Mouse (Mus musculus) liver, embryonic 15.5 days (tissue): ENCODE measurements around the gene Itga3. TPM values are rescaled to one million over a fixed set of nuclear protein-coding genes. Genes with fewer than 3 reads are reported as not detected.

ENCODE experiments used
- ATAC-seq: fragments of 200-750 bp; cut with Nextera tagmentation; 2 replicates; pipeline ENCODE4 v1.8.0; 2017; ENCODE audit warnings: moderate number of reproducible peaks, mild to moderate bottlenecking, moderate library complexity; ENCODE audit not compliant: insufficient read depth
- H3K27ac ChIP-seq: fragments of 300-500 bp; sonication (generic); replicated peaks from 2 replicates; pipeline ENCODE4 v1.5.1; 2015; ENCODE audit warnings: mild to moderate bottlenecking, inconsistent platforms
- H3K27me3 ChIP-seq: fragments of 300-500 bp; sonication (generic); 2 replicates; pipeline ENCODE4 v1.6.1; 2015; ENCODE audit warnings: mild to moderate bottlenecking, inconsistent platforms
- H3K36me3 ChIP-seq: fragments of 300-500 bp; sonication (generic); replicated peaks from 2 replicates; pipeline ENCODE4 v1.6.1; 2015; ENCODE audit warnings: moderate library complexity, mild to moderate bottlenecking, inconsistent platforms
- H3K4me1 ChIP-seq: fragments of 300-500 bp; sonication (generic); replicated peaks from 2 replicates; pipeline ENCODE4 v1.6.1; 2015; ENCODE audit warnings: inconsistent platforms
- H3K4me2 ChIP-seq: fragments of 300-500 bp; sonication (generic); 2 replicates; pipeline ENCODE4 v1.6.1; 2015; ENCODE audit warnings: moderate library complexity, mild to moderate bottlenecking, inconsistent platforms
- H3K4me3 ChIP-seq: fragments of 300-500 bp; sonication (generic); replicated peaks from 2 replicates; pipeline ENCODE4 v1.5.1; 2015; ENCODE audit warnings: mild to moderate bottlenecking, inconsistent platforms
- H3K9ac ChIP-seq: fragments of 300-500 bp; sonication (generic); 2 replicates; pipeline ENCODE4 v1.6.1; 2015; ENCODE audit warnings: moderate library complexity, mild to moderate bottlenecking, inconsistent platforms
- H3K9me3 ChIP-seq: fragments of 300-500 bp; sonication (generic); replicated peaks from 2 replicates; pipeline ENCODE4 v1.6.1; 2016; ENCODE audit warnings: inconsistent platforms
- WGBS: fragments of 180-500 bp; shearing (Covaris S2); methylation state at CpG from one replicate; pipeline ENCODE4 v1.1.7; 2015; ENCODE audit warnings: mixed read lengths; ENCODE audit not compliant: insufficient replicate concordance; 5-methylcytosine and 5-hydroxymethylcytosine counted together
- polyA plus RNA-seq: library from polyadenylated mRNA; unstranded; fragments of >200 nt; fragmentation: Nextera tagmentation; extraction: Ambion mirVana; gene quantifications from 2 replicates; pipeline ENCODE4 v1.2.1, GENCODE M21; 2015

Gene Itga3
- polyA plus RNA-seq = 2.0 and 2.6 TPM in 2 replicates

DNA sequence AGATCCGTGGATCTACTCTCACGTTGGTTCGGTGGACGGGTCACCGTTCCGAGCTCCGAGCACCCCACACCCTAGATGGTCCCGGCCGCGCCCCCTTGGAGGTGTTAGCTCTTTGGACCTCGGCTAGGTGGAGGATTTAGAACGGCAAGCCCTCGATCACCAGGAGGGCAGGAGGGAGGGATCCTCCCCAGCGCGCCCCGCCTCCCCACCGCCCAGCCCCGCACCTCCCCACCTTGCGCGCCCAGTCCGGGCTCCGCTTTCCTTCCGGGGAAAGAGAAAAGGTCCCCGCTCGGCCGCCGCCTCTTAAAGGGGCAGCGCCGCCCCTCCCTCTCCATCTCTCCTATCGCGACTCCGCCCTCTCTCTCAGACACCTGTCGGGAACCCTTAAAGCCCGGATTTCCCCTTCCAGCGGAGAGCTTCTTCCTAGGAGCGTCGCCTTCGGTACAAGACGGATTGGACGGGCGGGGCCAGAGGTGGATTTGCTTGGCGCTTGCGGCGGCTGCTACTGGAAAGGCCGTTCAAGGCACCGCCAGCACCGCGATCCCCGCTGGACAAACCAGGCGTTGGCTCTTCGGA lies at the start of gene Itga3:
TSS of gene Itga3 (minus strand) at position 266 of the 576 bp plus-strand sequence.
- Histone ChIP-seq H3K9me3 (no peaks in the 10 kb centered on the region), H3K9ac (no peak within 1 kb of the TSS), H3K27ac (peak within 1 kb of the TSS; percentile 41; the same call in 1 of the 2 replicates), H3K27me3 (peaks cover 91% of the 10 kb centered on the region), H3K4me1 (peaks cover 38% of the 10 kb centered on the region), H3K4me2 (peak within 1 kb of the TSS; percentile 65), H3K36me3 (no peaks in the 10 kb centered on the region), H3K4me3 (peak within 1 kb of the TSS; percentile 56)
- 1% methylated on average over 50 of the region's 51 CpGs for WGBS
- ATAC-seq = peak; percentile 71

DNA sequence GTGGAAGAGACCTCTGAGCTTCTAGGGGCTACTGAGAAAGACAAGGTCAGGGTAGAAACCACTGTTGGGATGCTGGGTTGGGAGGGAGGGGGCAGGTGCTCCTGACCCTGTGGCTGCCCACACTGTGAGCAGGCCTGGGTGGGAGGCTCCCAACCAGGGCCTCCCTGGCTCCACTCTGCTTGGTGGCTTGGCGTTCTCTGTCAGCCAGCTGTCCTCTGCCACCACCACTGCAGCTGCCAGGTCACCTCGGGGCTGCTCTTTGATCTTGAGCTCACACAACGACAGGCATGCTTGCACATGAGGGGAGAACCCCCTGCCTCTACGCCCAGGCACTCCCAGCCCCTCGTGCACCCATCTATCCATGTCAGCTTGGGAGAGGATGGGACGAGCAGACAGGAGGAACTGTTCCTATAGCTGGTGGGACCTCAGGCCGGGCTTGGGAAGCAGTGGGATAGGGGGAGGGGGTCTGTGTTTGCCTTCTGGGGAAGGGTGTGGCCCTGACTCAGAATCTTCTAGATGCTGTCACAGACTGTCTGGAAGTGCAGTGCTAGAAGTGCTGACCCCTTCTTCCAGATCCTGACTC lies 48.9 kb upstream of the Itga3 start:
- Histone ChIP-seq H3K9ac (no peak overlapping the region), H3K27me3 (peaks cover 96% of the 10 kb centered on the region), H3K4me3 (no peak overlapping the region), H3K4me2 (no peak overlapping the region), H3K27ac (no peak overlapping the region), H3K4me1 (0 out of 2 replicates have a peak, but pooled peaks cover 5% of the 10 kb centered on the region), H3K36me3 (no peaks in the 10 kb centered on the region), H3K9me3 (no peaks in the 10 kb centered on the region)
- 25% methylated on average over 7 of the region's 7 CpGs for WGBS
- ATAC-seq = no peak

DNA sequence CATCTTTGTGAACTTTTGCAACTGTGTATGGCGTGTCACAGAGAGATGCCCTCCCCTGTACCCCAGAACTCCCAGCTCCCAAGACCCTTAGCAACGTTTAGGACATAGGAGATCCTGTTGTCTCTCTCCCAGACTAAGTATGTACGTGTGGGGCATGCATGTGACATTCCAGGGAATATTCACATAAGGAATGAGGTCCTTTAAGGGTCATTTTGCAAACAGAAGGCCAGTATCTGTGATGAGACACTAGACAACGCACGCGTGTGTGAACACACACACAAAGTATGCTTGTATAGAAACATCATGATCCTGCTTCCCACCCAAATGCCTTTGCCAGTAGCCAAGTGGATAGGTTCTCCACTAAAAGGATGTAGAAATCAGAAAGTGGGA lies 45.5 kb upstream of the Itga3 start:
- Histone ChIP-seq H3K27ac (no peak overlapping the region), H3K27me3 (peaks cover 100% of the 10 kb centered on the region), H3K9ac (no peak overlapping the region), H3K36me3 (no peaks in the 10 kb centered on the region), H3K4me1 (peaks cover 5% of the 10 kb centered on the region; the same call in 1 of the 2 replicates), H3K4me3 (no peak overlapping the region), H3K4me2 (no peak overlapping the region), H3K9me3 (no peaks in the 10 kb centered on the region)
- WGBS = 30% methylated on average over 6 of the region's 6 CpGs
- ATAC-seq = no peak

DNA sequence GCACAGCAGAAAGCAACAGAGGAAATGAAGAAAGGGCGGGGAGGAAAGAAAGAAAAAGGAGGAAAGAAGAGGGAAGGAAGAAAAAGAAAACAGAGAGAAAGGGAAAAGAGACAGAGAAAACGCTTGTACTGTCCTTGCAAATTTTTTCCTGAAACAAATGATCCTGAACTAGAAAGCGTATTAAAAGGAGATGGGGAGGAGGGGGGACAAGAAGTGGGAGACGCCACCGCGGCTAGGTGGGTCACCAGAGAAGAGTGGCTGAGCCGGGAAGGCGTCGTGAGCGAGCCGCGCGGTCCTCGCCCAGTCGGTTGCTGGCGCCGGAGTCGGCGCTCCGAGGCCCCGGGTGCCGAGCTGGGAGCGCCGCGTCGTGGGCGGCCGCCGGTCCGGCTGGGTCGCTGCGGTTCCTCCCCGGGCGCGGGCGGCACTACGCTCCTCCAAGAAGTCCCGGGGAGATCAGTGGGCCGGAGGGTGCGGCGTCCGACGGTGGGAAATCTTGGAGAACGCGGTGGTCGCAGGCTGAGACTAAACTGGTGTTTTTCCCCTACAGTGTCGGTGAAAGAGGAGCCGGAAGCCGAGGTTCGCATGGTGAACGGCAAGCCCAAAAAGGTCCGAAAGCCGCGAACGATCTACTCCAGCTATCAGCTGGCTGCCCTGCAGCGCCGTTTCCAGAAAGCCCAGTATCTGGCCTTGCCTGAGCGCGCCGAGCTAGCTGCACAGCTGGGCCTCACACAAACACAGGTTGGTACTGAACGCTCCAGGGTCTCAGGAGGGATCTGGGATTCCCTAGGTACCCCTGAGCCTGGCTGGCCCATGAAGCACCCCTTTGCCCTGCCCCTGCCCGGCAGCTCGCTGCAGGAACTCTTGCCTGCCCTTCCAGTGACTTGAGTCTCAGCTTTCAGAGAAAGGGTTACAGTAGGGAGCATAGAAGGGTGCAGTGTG lies 44.8 kb upstream of the Itga3 start:
- peak overlapping the region; percentile 15 for H3K4me2 ChIP-seq

DNA sequence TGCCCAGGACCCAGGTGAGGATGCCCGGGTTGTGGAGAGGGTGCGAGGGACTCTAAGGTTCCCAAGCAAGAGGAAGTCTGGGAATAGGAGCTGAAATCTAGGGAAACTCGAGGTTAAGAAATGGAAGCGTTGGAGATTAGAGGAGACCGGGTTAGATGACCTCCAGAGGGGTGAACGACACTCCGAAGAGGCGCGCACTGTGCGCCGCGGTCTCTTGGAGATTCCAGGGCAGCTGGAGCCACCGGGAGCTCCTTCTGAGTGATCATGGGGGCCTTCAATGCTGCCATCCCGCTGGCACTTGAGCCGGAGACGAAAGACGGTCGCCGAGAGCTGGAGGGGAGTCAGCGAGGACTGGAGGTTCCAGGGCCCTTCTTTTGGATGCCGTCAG lies 44.0 kb upstream of the Itga3 start:
- no peaks in the 10 kb centered on the region for H3K9me3 ChIP-seq
- no peak overlapping the region for H3K9ac ChIP-seq
- no peak for ATAC-seq
- H3K4me1 ChIP-seq = no peaks in the 10 kb centered on the region; the same call in 1 of the 2 replicates
- no peak overlapping the region for H3K4me3 ChIP-seq
- no peaks in the 10 kb centered on the region for H3K36me3 ChIP-seq
- H3K27me3 ChIP-seq = peaks cover 87% of the 10 kb centered on the region
- H3K4me2 ChIP-seq = no peak overlapping the region
- WGBS = 2% methylated on average over 21 of the region's 21 CpGs
- H3K27ac ChIP-seq = no peak overlapping the region

More for the DNA sequence above, 44.8 kb upstream of the Itga3 start:
- Histone ChIP-seq H3K4me3 (no peak overlapping the region), H3K4me1 (peaks cover 2% of the 10 kb centered on the region; the same call in 1 of the 2 replicates), H3K27me3 (peaks cover 95% of the 10 kb centered on the region), H3K9ac (no peak overlapping the region), H3K9me3 (no peaks in the 10 kb centered on the region), H3K36me3 (no peaks in the 10 kb centered on the region), H3K27ac (no peak overlapping the region)
- WGBS = under 1% methylated on average over 63 of the region's 63 CpGs
- no peak for ATAC-seq

DNA sequence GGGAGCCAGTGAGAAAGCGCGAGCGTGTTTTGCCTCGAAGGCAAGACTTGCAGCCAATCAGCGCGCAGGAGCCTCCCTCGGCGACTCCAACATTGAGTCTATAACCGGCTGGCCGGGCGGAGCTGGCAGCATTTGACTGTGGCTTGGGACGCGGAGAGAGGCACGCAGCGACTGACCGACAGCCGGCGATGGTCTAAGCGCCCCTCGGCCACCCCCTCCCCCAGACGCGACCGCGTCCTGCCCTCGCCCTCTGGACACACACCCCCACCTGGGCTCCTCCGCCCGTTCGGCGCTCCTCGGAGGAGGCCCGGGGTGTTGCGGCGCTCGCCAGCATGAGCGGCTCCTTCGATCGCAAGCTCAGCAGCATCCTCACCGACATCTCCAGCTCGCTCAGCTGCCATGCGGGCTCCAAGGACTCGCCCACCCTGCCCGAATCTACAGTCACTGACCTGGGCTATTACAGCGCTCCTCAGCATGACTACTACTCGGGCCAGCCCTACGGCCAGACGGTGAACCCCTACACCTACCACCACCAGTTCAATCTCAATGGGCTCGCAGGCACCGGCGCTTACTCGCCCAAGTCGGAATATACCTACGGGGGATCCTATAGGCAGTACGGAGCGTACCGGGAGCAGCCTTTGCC lies 43.5 kb upstream of the Itga3 start, which contains the start of gene Dlx3:
TSS of gene Dlx3 (plus strand) at position 130 of the 643 bp plus-strand sequence.
- H3K4me3 ChIP-seq = no peak within 1 kb of the TSS
- no peak within 1 kb of the TSS for H3K27ac ChIP-seq
- H3K36me3 ChIP-seq = no peaks in the 10 kb centered on the region
- H3K4me1 ChIP-seq = no peaks in the 10 kb centered on the region; the same call in 1 of the 2 replicates
- no peak for ATAC-seq
- no peaks in the 10 kb centered on the region for H3K9me3 ChIP-seq
- H3K9ac ChIP-seq = no peak within 1 kb of the TSS
- H3K27me3 ChIP-seq = peaks cover 81% of the 10 kb centered on the region
- 1% methylated on average over 52 of the region's 55 CpGs for WGBS
- peak within 1 kb of the TSS; percentile 25; the same call in 1 of the 2 replicates for H3K4me2 ChIP-seq

DNA sequence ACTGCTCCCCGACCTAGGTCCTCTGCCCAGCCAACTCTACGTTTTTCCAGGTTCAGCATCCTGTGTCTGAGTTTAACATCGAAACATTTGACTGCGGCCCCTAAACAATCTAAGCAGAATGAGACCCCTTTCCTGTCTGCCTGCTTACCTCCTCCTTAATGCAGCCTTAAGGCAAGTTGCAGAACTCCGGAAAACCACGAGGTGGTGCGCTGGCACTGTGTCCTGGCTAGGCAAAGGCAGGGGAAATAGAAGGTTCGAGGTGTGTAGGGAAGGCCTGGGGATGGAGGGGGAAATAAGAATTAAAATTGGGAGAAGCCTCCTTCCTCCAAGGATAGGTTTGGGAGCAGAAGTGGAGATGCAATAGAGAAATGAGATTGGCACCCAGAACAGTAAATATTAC lies 41.9 kb upstream of the Itga3 start:
- Histone ChIP-seq H3K4me1 (no peaks in the 10 kb centered on the region; the same call in 1 of the 2 replicates), H3K27me3 (peaks cover 65% of the 10 kb centered on the region), H3K36me3 (no peaks in the 10 kb centered on the region), H3K4me2 (no peak overlapping the region), H3K9me3 (no peaks in the 10 kb centered on the region), H3K27ac (no peak overlapping the region), H3K4me3 (no peak overlapping the region), H3K9ac (no peak overlapping the region)
- 1% methylated on average over 8 of the region's 8 CpGs for WGBS
- ATAC-seq = no peak

DNA sequence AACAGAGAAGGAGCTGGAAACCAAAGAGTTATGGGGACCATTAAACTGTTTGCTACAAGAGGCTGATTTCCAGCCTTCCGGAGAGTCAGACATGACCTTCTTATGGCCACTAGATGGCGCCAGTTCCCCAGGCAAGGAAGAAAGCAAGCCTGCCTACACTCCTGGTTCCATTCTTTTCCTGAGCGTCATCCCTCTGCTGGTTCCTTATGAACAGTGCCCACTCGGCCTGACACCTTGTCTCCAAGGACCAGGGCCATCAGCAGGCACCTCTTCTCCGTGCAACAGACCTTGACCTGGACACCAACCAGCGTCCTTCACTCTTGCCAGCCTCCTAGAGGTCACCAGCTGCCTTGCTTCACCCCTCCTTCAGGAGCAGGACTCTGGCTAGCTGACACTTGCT lies 40.4 kb upstream of the Itga3 start:
- Histone ChIP-seq H3K4me1 (no peaks in the 10 kb centered on the region; the same call in 1 of the 2 replicates), H3K4me3 (no peak overlapping the region), H3K27ac (no peak overlapping the region), H3K36me3 (no peaks in the 10 kb centered on the region), H3K9me3 (no peaks in the 10 kb centered on the region), H3K9ac (no peak overlapping the region), H3K27me3 (peaks cover 51% of the 10 kb centered on the region), H3K4me2 (no peak overlapping the region)
- WGBS = 2% methylated on average over 6 of the region's 6 CpGs
- ATAC-seq = no peak

DNA sequence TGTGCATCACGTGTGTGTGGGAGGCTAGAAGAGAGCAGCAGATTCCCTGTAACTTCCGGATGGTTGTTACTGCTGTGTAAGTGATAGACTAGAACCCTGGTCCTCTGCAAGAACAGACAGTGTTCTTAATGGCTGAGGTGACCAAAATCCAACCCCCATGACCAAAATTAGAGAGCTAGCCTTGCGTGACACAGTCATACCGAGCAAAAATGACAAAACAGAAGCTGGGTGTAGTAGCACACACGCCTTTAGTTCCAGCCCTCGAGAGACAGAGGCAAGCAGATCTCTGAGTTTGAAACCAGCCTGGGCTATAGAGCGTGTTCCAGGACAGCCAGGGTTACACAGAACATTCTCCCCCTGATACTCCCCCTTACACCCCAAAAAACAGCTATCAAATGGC lies 33.5 kb upstream of the Itga3 start:
- Histone ChIP-seq H3K9ac (no peak overlapping the region), H3K36me3 (no peaks in the 10 kb centered on the region), H3K4me1 (no peaks in the 10 kb centered on the region), H3K27me3 (peaks cover 34% of the 10 kb centered on the region), H3K4me3 (no peak overlapping the region), H3K27ac (no peak overlapping the region), H3K9me3 (no peaks in the 10 kb centered on the region), H3K4me2 (no peak overlapping the region)
- 58% methylated on average over 7 of the region's 7 CpGs for WGBS
- ATAC-seq = no peak

DNA sequence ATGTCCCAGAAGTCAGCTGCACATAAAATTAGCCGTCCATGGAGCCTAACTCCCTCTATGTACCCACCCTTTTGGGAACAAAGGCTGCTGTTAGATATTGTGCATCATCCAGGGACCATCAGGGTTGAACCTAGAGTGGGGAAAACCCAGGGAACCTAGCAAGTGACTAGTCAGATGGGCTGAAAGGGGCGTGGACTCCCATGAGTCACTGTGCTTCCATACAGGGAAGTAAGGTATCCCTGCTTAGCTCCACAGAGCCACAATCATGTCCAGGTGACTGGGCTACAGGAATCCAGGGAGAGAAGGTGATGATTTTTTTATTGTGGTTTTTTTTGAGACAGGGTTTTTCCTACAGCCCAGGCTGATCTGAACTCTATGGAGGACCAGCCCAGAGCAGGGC lies 32.4 kb upstream of the Itga3 start:
- H3K4me1 ChIP-seq = 0 out of 2 replicates have a peak, but pooled peaks cover 2% of the 10 kb centered on the region
- no peak overlapping the region for H3K27ac ChIP-seq
- H3K9me3 ChIP-seq = no peaks in the 10 kb centered on the region
- H3K9ac ChIP-seq = no peak overlapping the region
- no peak overlapping the region for H3K4me2 ChIP-seq
- WGBS = 66% methylated on average over 2 of the region's 2 CpGs
- no peaks in the 10 kb centered on the region for H3K36me3 ChIP-seq
- H3K27me3 ChIP-seq = peaks cover 45% of the 10 kb centered on the region
- H3K4me3 ChIP-seq = no peak overlapping the region
- no peak for ATAC-seq
